Mouse (Mus musculus) ES-E14 (cell line): ENCODE results near the gene Sptbn1.

ENCODE experiments used
- CHD2 ChIP-seq: IDR thresholded peaks from 2 replicates; pipeline ENCODE4 v1.6.1; 2014; ENCODE audit warnings: mild to moderate bottlenecking, low read depth, low read length, inconsistent platforms
- ZNF384 ChIP-seq: IDR thresholded peaks from 2 replicates; pipeline ENCODE4 v1.6.1; 2012; ENCODE audit warnings: low read depth, low read length, inconsistent platforms

GRCm38 (mm10) chr11:30233946-30234345 is 34.0 kb downstream of the Sptbn1 start:
- TF ChIP-seq ZNF384, result no peak
- TF ChIP-seq CHD2, result no peak
